Mouse (Mus musculus): ENCODE measurements around the gene Map9. TPM values are rescaled to one million over a fixed set of nuclear protein-coding genes. Genes with fewer than 3 reads are reported as not detected.

Map9 gene
- polyA plus RNA-seq (2014; fragmentation: Illumina TruSeq; extraction: RNeasy Lipid Tissue Mini Kit (QIAGEN cat#74804); ENCODE audit: low read depth, low replicate concordance), result 5.4 TPM

DNA sequence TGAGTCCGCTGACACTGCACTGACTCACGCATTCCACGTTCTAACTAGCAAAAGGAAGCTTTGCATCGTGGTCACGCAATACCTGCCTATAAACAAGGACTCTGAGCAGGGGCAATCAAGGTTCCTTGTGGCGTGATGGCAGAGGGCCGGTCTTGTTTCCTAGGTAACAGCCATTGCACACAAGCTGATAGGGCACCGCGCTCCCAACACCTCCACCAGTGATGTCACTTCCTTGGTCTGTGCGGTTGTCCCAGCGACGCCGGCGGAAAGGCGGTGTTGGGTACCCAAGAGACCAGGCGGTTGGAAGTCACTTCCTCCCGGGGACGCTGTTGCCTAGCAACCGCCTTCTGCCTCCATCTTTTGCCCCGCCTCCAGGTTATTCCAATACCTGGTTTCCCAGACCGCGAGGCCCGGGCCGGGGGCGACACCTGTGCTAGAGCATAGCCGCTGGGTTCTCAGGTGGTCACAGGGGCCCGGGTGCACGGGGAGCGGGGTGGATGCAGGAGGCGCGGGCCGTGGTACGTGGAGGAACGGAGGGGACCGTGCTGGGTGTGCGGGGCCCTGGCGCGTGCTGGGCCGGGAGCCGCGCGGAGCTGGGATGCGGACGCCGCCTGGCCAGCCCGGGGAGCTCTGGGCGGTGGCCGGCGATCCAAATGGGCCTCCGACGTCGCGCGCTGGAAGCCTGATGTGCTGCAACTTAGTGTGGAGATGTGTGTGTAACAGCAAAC lies at the start of gene Map9:
TSS of gene Map9 (plus strand) at position 248 of the 728 bp plus-strand sequence.

Other genes starting within 250 kb of the Map9 start
- 7.0 TPM for gene Gucy1a1, start 212.3 kb upstream of the Map9 start, polyA plus RNA-seq (2014; fragmentation: Illumina TruSeq; extraction: RNeasy Lipid Tissue Mini Kit (QIAGEN cat#74804); ENCODE audit: low read depth, low replicate concordance)
- 0.07 TPM for gene Npy2r, start 190.0 kb downstream of the Map9 start, polyA plus RNA-seq (2014; fragmentation: Illumina TruSeq; extraction: RNeasy Lipid Tissue Mini Kit (QIAGEN cat#74804); ENCODE audit: low read depth, low replicate concordance)